Mouse (Mus musculus) bone marrow macrophage, adult 2 months (primary cell): ENCODE data around the gene Hyal3.

Experiments used
- CTCF ChIP-seq: IDR thresholded peaks from 2 replicates; pipeline ENCODE4 v1.5.1; 2012; ENCODE audit warnings: low read depth, mild to moderate bottlenecking, low read length, moderate library complexity
- POLR2A ChIP-seq: IDR thresholded peaks from 2 replicates; pipeline ENCODE4 v1.6.1; 2012; ENCODE audit warnings: mild to moderate bottlenecking, low read depth, low read length, borderline replicate concordance

- peak; percentile 53 for TF ChIP-seq CTCF
- TF ChIP-seq POLR2A: no peak
Observed at GRCm38 (mm10) chr9:107626844-107627277, 46.2 kb downstream of the Hyal3 start.
